20 mouse cellular contexts compared by ENCODE assay signal in genomic region chr11:20608442-20608841, GRCm38 (mm10).
DNase-seq lines count a peak whose midpoint lies in the region; ATAC-seq and TF ChIP-seq lines count a peak whose summit lies in the region.
"Had no signal": no experiment of that assay in that cellular context is flagged by ENCODE, and none has a peak within 500 bp of the region (broad histone marks: within the 10 kb centered on the region; RNA-seq: fewer than 3 reads in every experiment).

No protein-coding gene starts in this region.

- no peak for TF ChIP-seq CTCF in stomach, postnatal 0 days (IDR thresholded peaks at IDR 0.05; ENCODE audit: low read depth)

- no peaks in the 10 kb centered on the region for H3K9me3 ChIP-seq in heart, embryonic 15.5 days (replicated peaks)
- no peaks in the 10 kb centered on the region for H3K9me3 ChIP-seq in stomach, postnatal 0 days (ENCODE audit: control insufficient read depth, low read length)
- H3K9me3 ChIP-seq: embryonic facial prominence, embryonic 12.5 days; forebrain, embryonic 10.5 days; hindbrain, embryonic 15.5 days; midbrain, embryonic 12.5 days had no signal

- no peaks in the 10 kb centered on the region for H3K36me3 ChIP-seq in heart, embryonic 15.5 days
- H3K36me3 ChIP-seq in stomach, postnatal 0 days (ENCODE audit: control insufficient read depth, insufficient read depth, low read length): no peaks in the 10 kb centered on the region
- H3K36me3 ChIP-seq: embryonic facial prominence, embryonic 12.5 days; forebrain, embryonic 10.5 days; hindbrain, embryonic 15.5 days; midbrain, embryonic 12.5 days had no signal

- 57% methylated on average over 11 of the region's 11 CpGs for WGBS in heart, embryonic 15.5 days
- WGBS in stomach, postnatal 0 days: 53% methylated on average over 11 of the region's 11 CpGs

- DNase-seq in heart, adult 18-20 months: no peak
- peak; percentile 55 to 65 for DNase-seq in right cerebral cortex, adult 2 months (ENCODE audit: low spot score in 2 of 2)
- DNase-seq in right cerebral cortex, postnatal 4 days: no peak
- peak; percentile 44 for DNase-seq in ZHBTc4 (ENCODE audit: low read depth, low spot score)
- peak; percentile 45 for DNase-seq in stomach, postnatal 0 days (ENCODE audit: low spot score)
- DNase-seq in lung, postnatal 36 days: no peak
- no peak for DNase-seq in embryo, embryonic 11 days
- DNase-seq: adrenal gland, postnatal 25 days; cerebellum, postnatal 14 days; gastrocnemius, adult 2 months; kidney, adult 8-10 months; liver, postnatal 0 days; lung, postnatal 4 days; thymus, postnatal 25 days had no signal

- peaks cover 22% of the 10 kb centered on the region for H3K4me1 ChIP-seq in heart, embryonic 15.5 days (replicated peaks)
- no peaks in the 10 kb centered on the region for H3K4me1 ChIP-seq in stomach, postnatal 0 days (replicated peaks; ENCODE audit: control insufficient read depth, insufficient read depth)

- no peak for TF ChIP-seq EP300 in stomach, postnatal 0 days (optimal IDR thresholded peaks at IDR 0.05)

- no peak for ATAC-seq in heart, embryonic 15.5 days (replicated peaks; ENCODE audit: insufficient number of reproducible peaks, insufficient read depth, low FRiP score, low read depth)
- ATAC-seq in stomach, postnatal 0 days (ENCODE audit: low FRiP score, low TSS enrichment): 0 out of 2 replicates have a peak, but pooled peaks have one; percentile 56
- ATAC-seq: liver, postnatal 0 days had no signal

- no peaks in the 10 kb centered on the region for H3K27me3 ChIP-seq in heart, embryonic 15.5 days
- H3K27me3 ChIP-seq in stomach, postnatal 0 days (ENCODE audit: control insufficient read depth, insufficient read depth, low read length): no peaks in the 10 kb centered on the region
- H3K27me3 ChIP-seq: embryonic facial prominence, embryonic 12.5 days; hindbrain, embryonic 15.5 days; midbrain, embryonic 12.5 days had no signal

- H3K27ac ChIP-seq in heart, embryonic 15.5 days: 0 out of 2 replicates have a peak overlapping the region, but pooled peaks have one; percentile 16
- no peak overlapping the region for H3K27ac ChIP-seq in stomach, postnatal 0 days (replicated peaks)
- H3K27ac ChIP-seq: embryonic facial prominence, embryonic 12.5 days; forebrain, embryonic 10.5 days; gastrocnemius, adult 2 months; hindbrain, embryonic 15.5 days; midbrain, embryonic 12.5 days had no signal

- no peak overlapping the region for H3K4me3 ChIP-seq in heart, embryonic 15.5 days
- no peak overlapping the region for H3K4me3 ChIP-seq in stomach, postnatal 0 days (ENCODE audit: low read depth, low read length)
- H3K4me3 ChIP-seq: embryonic facial prominence, embryonic 12.5 days; forebrain, embryonic 10.5 days; gastrocnemius, adult 2 months; hindbrain, embryonic 15.5 days; midbrain, embryonic 12.5 days had no signal

- no peak overlapping the region for H3K9ac ChIP-seq in heart, embryonic 15.5 days
- H3K9ac ChIP-seq in stomach, postnatal 0 days (ENCODE audit: low read length): no peak overlapping the region
- H3K9ac ChIP-seq: embryonic facial prominence, embryonic 12.5 days; hindbrain, embryonic 15.5 days; liver, postnatal 0 days; midbrain, embryonic 12.5 days had no signal

- no peak overlapping the region for H3K4me2 ChIP-seq in heart, embryonic 15.5 days
- no peak overlapping the region for H3K4me2 ChIP-seq in stomach, postnatal 0 days (replicated peaks; ENCODE audit: low read depth)
- H3K4me2 ChIP-seq: embryonic facial prominence, embryonic 12.5 days; heart, embryonic 11.5 days; hindbrain, embryonic 15.5 days; midbrain, embryonic 12.5 days had no signal

Comparison
In these comparisons a context has a peak if more than half of its experiments do, and no peak if none do; other contexts are left out.
1. DNase-seq: peak in right cerebral cortex, adult 2 months (2 of 2), ZHBTc4 (single experiment) and stomach, postnatal 0 days (single experiment); none in heart, adult 18-20 months (0 of 2), right cerebral cortex, postnatal 4 days (single experiment), lung, postnatal 36 days (single experiment) and embryo, embryonic 11 days (single experiment).